Mouse (Mus musculus) stomach, embryonic 16.5 days (tissue): ENCODE measurements around the gene Acot4. TPM values are rescaled to one million over a fixed set of nuclear protein-coding genes. Genes with fewer than 3 reads are reported as not detected.
A peak's percentile ranks its signal among the peaks of the same experiment; 100 is the strongest.
"Not testable (repeated sequence)": the region's sequence is repeated elsewhere in the genome, so short reads cannot be mapped to it uniquely, and the experiment has no call there.

Experiments used
- ATAC-seq: fragments of 200-750 bp; cut with Nextera tagmentation; 2 replicates; pipeline ENCODE4 v1.8.0; 2017; ENCODE audit warnings: moderate number of reproducible peaks, moderate TSS enrichment; ENCODE audit not compliant: insufficient read depth, low FRiP score
- H3K27ac ChIP-seq: fragments of 300-500 bp; sonication (generic); 2 replicates; pipeline ENCODE4 v1.5.1; 2014; ENCODE audit warnings: low read length
- H3K27me3 ChIP-seq: fragments of 300-500 bp; sonication (generic); 2 replicates; pipeline ENCODE4 v1.6.1; 2014; ENCODE audit warnings: low read length, control low read depth, mixed read lengths; ENCODE audit not compliant: control insufficient read depth, insufficient read depth
- H3K36me3 ChIP-seq: fragments of 300-500 bp; sonication (generic); 2 replicates; pipeline ENCODE4 v1.6.1; 2014; ENCODE audit warnings: low read length; ENCODE audit not compliant: control insufficient read depth, insufficient read depth
- H3K4me1 ChIP-seq: fragments of 300-500 bp; sonication (generic); 2 replicates; pipeline ENCODE4 v1.6.1; 2014; ENCODE audit warnings: low read length, control low read depth, mixed read lengths; ENCODE audit not compliant: control insufficient read depth, insufficient read depth
- H3K4me2 ChIP-seq: fragments of 300-500 bp; sonication (generic); 2 replicates; pipeline ENCODE4 v1.6.1; 2014; ENCODE audit warnings: low read depth, low read length, mixed read lengths
- H3K4me3 ChIP-seq: fragments of 300-500 bp; sonication (generic); replicated peaks from 2 replicates; pipeline ENCODE4 v1.5.1; 2014; ENCODE audit warnings: mild to moderate bottlenecking, low read length
- H3K9ac ChIP-seq: fragments of 300-500 bp; sonication (generic); 2 replicates; pipeline ENCODE4 v1.6.1; 2014; ENCODE audit warnings: low read length
- H3K9me3 ChIP-seq: fragments of 300-500 bp; sonication (generic); replicated peaks from 2 replicates; pipeline ENCODE4 v1.6.1; 2016; ENCODE audit warnings: low read length, control low read depth; ENCODE audit not compliant: control insufficient read depth
- WGBS: fragments of 180-500 bp; shearing (Covaris S2); extraction: QIAGEN DNeasy Blood & Tissue Kit; methylation state at CpG from one replicate; pipeline ENCODE4 v1.1.7; 2014; 5-methylcytosine and 5-hydroxymethylcytosine counted together
- polyA plus RNA-seq: library from polyadenylated mRNA; unstranded; fragments of >200 nt; fragmentation: Nextera tagmentation; extraction: Ambion mirVana; gene quantifications from 2 replicates; pipeline ENCODE4 v1.2.1, GENCODE M21; 2015

Acot4 gene
- polyA plus RNA-seq, 1 experiment from 2014 or later = 1.7 TPM

DNA sequence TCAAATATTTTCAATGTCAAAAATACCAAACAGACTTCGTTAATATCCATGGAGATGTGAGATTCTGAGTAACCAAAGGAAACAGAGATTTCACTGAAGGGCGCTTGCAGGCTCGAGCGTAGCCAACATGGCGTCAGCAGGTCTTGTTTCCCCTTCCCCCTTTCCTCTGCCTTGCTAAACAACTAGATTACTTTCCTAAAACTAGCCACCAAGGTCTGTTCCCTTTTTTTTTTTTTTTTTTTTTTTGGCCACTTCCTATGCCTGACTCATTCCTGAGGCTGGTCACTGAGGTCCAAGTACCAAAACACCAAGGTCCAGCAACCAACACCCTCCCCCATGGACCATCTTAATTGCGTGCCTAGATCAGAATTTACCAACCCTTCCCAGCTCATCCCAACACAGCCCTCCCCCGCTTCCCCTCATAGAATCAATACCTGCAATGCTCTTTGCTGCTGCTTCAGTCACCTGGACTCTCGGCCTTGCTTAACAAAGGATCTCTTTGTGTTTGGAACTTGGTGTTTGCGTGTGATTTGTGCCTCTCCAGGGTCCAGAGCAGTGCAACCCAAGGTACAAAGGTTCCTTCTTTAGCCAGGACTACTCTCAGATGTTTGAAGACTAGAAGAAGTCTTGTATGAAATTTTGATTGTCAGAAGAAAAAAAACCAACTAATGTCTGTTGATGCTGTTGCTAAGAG is 15.0 kb upstream of the Acot4 start:
- Histone ChIP-seq H3K27me3 (no peaks in the 10 kb centered on the region), H3K4me3 (no peak overlapping the region), H3K27ac (no peak overlapping the region), H3K9me3 (no peaks in the 10 kb centered on the region), H3K9ac (no peak overlapping the region), H3K4me1 (no peaks in the 10 kb centered on the region), H3K4me2 (no peak overlapping the region), H3K36me3 (no peaks in the 10 kb centered on the region)
- ATAC-seq = 0 out of 2 replicates have a peak, but pooled peaks have one; percentile 34
- WGBS = 76% methylated on average over 9 of the region's 9 CpGs

DNA sequence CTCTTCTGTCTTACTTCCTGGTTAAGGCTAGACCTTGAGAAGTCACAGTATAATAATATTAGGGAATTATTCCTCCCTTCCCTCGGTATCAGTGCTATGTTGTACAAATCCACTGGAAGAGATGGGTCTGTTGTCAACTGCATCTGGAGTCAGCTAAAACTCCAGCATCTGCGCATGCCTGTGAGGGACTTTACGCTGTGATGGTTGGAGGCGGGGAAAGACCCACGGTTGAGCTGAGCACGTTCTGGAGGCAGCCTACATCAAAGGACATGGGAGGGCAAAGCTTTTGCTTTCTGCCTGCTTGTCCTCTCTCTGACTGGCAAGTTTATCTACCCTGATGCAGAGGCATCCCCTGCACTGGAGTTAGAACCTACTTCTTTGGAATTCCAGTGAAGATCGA is 12.3 kb upstream of the Acot4 start:
- no peaks in the 10 kb centered on the region for H3K9me3 ChIP-seq
- no peaks in the 10 kb centered on the region for H3K36me3 ChIP-seq
- no peaks in the 10 kb centered on the region for H3K27me3 ChIP-seq
- WGBS = 87% methylated on average over 7 of the region's 7 CpGs
- H3K9ac ChIP-seq = no peak overlapping the region
- no peak overlapping the region for H3K4me2 ChIP-seq
- H3K27ac ChIP-seq = no peak overlapping the region
- H3K4me1 ChIP-seq = no peaks in the 10 kb centered on the region
- ATAC-seq = no peak
- H3K4me3 ChIP-seq = no peak overlapping the region

DNA sequence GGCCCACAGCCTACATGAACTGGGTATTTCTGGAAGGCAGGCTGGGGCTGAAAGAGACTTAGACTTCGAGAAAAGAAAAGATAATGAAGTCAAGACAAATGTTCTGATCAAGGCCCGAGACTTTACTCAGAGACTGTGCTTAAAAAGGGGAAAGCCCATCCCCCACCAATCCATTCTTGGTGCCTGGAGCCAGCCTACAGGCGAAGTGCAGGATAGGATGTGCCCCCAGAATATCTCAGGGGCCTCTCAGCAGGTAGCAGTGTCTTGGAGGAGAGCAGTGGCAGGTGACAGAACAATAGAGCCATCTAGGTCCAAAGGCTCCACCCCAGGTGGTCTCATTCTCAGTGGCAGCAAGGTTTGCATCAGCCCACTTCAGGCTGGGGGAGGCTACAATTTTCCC is 9.9 kb upstream of the Acot4 start:
- H3K36me3 ChIP-seq, H3K27ac ChIP-seq, H3K4me2 ChIP-seq, H3K9me3 ChIP-seq, H3K4me3 ChIP-seq, ATAC-seq, H3K27me3 ChIP-seq, H3K4me1 ChIP-seq, H3K9ac ChIP-seq: not testable (repeated sequence)
- WGBS = 67% methylated on average over 3 of the region's 3 CpGs

DNA sequence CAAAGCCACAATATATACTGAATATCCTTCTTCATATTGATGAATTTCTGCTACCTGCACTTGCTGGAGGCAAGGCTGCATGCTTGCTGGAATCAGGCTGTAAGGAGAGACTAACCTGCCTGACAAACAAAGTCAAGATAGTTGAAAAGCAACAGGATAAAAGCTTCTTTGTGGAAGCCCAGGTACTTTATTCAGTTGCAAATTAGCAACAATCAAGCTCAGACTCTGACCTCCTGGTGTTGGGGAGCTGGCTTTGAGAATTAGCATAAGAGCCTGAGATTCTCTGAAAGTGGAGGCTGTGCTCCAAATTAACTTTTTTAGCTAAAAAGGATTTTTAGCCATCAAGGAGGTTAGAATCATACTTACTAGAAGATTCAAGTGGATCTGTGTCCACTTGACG is 9.1 kb upstream of the Acot4 start:
- not testable (repeated sequence) for H3K9me3 ChIP-seq, H3K4me2 ChIP-seq, H3K27ac ChIP-seq, ATAC-seq, H3K4me1 ChIP-seq, H3K9ac ChIP-seq, H3K4me3 ChIP-seq, H3K36me3 ChIP-seq, H3K27me3 ChIP-seq
- 87% methylated on average over 1 of the region's 1 CpGs for WGBS

DNA sequence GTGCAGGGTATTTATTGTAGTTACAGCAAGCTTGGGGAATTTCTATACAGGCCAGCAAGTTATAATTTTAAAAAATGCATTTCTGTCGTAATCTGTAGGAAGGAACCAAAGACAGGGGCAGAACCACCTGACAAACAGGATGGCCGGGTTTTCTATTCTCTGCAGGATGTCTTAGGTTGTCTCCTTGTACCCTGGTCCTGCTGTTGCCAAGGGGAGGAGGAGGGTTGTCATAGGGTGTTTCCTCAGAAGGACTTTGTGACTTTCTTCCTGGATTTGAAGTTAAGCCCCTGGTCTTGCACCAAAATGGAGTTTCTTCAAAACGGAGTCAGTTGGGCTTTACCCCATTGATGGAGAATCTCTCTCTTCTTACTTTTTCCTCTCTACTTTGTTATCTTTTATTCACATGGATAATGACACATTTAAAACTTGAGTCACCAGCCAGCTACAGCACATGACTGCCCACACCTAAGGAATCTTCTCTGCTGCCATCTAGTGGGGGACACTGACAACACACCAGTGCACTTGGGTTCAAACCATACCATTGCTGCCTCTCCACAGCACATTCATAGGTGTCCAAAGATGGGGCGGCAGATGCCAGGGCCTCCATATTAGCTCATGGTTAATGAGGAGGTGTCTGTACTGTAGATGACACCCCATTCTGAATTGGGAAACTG is 7.4 kb upstream of the Acot4 start:
- Histone ChIP-seq H3K27ac (no peak overlapping the region), H3K9ac (no peak overlapping the region), H3K27me3 (no peaks in the 10 kb centered on the region), H3K4me3 (no peak overlapping the region), H3K36me3 (no peaks in the 10 kb centered on the region), H3K4me1 (no peaks in the 10 kb centered on the region), H3K9me3 (no peaks in the 10 kb centered on the region), H3K4me2 (no peak overlapping the region)
- WGBS = 58% methylated on average over 4 of the region's 4 CpGs
- peak; percentile 69; the same call in 1 of the 2 replicates for ATAC-seq

DNA sequence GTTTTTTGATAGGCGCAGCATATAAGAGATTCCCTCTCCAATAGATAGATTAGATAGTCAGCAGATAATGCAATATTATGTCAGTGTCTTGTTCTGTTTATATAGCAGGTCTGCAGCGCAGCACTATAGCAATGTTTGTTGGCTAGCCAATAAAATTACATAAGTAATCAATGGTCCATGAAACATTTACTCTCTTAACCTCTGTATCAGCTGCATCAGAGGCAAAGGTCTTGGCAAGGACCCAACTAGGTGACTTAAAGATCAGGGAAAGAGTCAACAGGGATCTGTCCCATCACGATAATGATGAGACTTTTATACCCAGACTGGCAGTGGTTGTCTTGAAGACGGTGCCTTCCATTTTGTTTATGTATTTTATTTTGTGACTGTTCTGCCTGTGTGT is 5.3 kb upstream of the Acot4 start:
- 80% methylated on average over 4 of the region's 4 CpGs for WGBS
- no peaks in the 10 kb centered on the region for H3K4me1 ChIP-seq
- ATAC-seq = no peak
- H3K9ac ChIP-seq = no peak overlapping the region
- H3K4me2 ChIP-seq = no peak overlapping the region
- no peaks in the 10 kb centered on the region for H3K9me3 ChIP-seq
- no peak overlapping the region for H3K4me3 ChIP-seq
- no peaks in the 10 kb centered on the region for H3K36me3 ChIP-seq
- H3K27ac ChIP-seq = no peak overlapping the region
- no peaks in the 10 kb centered on the region for H3K27me3 ChIP-seq

DNA sequence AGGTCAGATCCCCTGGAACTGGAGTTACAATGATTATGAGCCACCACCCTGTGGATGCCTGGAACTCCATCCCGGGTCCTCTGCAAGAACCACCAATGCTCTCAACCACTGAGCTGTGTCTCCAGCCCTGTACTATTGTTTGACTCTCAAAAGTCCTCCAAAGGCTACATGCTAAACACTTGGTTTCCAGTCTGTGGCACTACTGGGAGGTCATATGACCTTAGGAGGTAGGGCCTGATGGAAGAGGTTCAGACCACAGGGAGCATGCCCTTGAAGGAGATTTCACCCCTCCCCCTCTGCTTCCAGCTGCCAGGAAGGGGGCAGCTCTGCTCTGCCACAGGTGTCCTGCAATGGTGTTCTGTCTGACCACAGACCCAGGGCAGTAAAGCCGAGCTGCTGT is 4.9 kb upstream of the Acot4 start:
- H3K9me3 ChIP-seq, H3K4me3 ChIP-seq, H3K4me1 ChIP-seq, H3K4me2 ChIP-seq, H3K27me3 ChIP-seq, H3K36me3 ChIP-seq, H3K27ac ChIP-seq, H3K9ac ChIP-seq, ATAC-seq: not testable (repeated sequence)
- WGBS = 80% methylated on average over 2 of the region's 2 CpGs

DNA sequence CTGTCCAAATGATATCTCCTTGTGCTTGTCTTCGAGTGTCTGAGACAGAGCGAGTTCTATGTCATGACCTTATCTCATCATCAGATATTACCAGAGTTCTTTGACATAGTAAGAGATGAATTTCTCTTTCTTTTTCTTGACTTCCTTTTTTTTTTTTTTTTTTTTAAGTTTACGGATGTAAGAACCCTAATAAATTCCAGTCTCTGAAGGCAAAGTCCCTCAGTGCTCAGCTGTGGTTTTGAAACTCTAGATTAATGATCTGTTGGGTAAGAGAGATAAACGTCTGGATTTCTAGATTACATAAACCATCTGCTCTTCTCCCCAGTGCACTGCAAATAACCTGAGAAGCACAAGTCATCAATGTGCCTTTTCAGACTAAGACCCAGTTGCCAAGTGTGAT is 4.1 kb upstream of the Acot4 start:
- no peak for ATAC-seq
- Histone ChIP-seq H3K9ac (no peak overlapping the region), H3K9me3 (no peaks in the 10 kb centered on the region)

DNA sequence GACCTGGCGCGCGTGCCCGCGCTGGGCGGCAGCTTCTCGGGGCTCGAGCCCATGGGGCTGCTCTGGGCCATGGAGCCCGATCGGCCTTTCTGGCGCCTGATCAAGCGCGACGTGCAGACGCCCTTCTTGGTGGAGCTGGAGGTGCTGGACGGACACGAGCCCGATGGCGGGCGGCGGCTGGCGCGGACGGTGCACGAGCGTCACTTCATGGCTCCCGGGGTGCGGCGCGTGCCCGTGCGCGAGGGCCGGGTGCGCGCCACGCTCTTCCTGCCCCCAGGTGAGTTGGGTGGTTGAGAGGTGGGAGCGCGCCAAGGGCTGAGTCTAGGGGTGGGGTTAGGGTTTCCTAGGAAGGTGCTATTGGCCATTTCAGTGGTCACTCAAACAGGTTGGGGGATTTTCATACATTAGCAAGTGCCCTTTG is 522 bp downstream of the Acot4 start, which contains the start of gene Gm49366:
Gm49366 (plus strand) TSS at position 245 of the 421 bp plus-strand sequence.
- ATAC-seq = peak; percentile 71; the same call in 1 of the 2 replicates
- not testable (repeated sequence) for H3K4me1 ChIP-seq, H3K36me3 ChIP-seq, H3K27me3 ChIP-seq, H3K27ac ChIP-seq, H3K9me3 ChIP-seq
- H3K4me2 ChIP-seq = peak within 1 kb of the TSS; percentile 65
- H3K4me3 ChIP-seq = peak within 1 kb of the TSS; percentile 50
- H3K9ac ChIP-seq = peak within 1 kb of the TSS; percentile 73
- 6% methylated on average over 39 of the region's 39 CpGs for WGBS

More for the DNA sequence above, 4.1 kb upstream of the Acot4 start:
- Histone ChIP-seq H3K4me2 (no peak overlapping the region), H3K27ac (no peak overlapping the region), H3K27me3 (no peaks in the 10 kb centered on the region), H3K36me3 (no peaks in the 10 kb centered on the region), H3K4me3 (no peak overlapping the region), H3K4me1 (no peaks in the 10 kb centered on the region)
- 35% methylated on average over 4 of the region's 4 CpGs for WGBS
